Mouse (Mus musculus) forebrain, postnatal 0 days (tissue): Measurements from ENCODE around the gene Zc3h12c. TPM values are rescaled to one million over a fixed set of nuclear protein-coding genes. Genes with fewer than 3 reads are reported as not detected.

Experiments
- ATAC-seq: fragments of 200-750 bp; cut with Nextera tagmentation; 2 replicates; pipeline ENCODE4 v1.8.0; 2017; ENCODE audit warnings: mild to moderate bottlenecking, moderate library complexity
- DNase-seq: peaks from one replicate; pipeline ENCODE4 v3.0.0-alpha.2; 2015
- H3K27ac ChIP-seq: fragments of 300-500 bp; sonication (generic); 2 replicates; pipeline ENCODE4 v1.5.1; 2014; ENCODE audit warnings: low read depth, mild to moderate bottlenecking, antibody characterized with exemption, low read length, moderate library complexity, mixed read lengths
- H3K27me3 ChIP-seq: fragments of 300-500 bp; sonication (generic); 2 replicates; pipeline ENCODE4 v1.6.1; 2014; ENCODE audit warnings: mild to moderate bottlenecking, low read length, mixed read lengths; ENCODE audit not compliant: insufficient read depth
- H3K36me3 ChIP-seq: fragments of 300-500 bp; sonication (generic); 2 replicates; pipeline ENCODE4 v1.6.1; 2014; ENCODE audit warnings: mild to moderate bottlenecking, moderate library complexity; ENCODE audit not compliant: insufficient read depth
- H3K4me1 ChIP-seq: fragments of 300-500 bp; sonication (generic); 2 replicates; pipeline ENCODE4 v1.6.1; 2014; ENCODE audit warnings: antibody characterized with exemption; ENCODE audit not compliant: insufficient read depth
- H3K4me2 ChIP-seq: fragments of 300-500 bp; sonication (generic); 2 replicates; pipeline ENCODE4 v1.6.1; 2014; ENCODE audit warnings: low read depth, mild to moderate bottlenecking, moderate library complexity
- H3K4me3 ChIP-seq: fragments of 300-500 bp; sonication (generic); 2 replicates; pipeline ENCODE4 v1.5.1; 2014; ENCODE audit warnings: low read depth, low read length, mixed read lengths
- H3K9ac ChIP-seq: fragments of 300-500 bp; sonication (generic); 2 replicates; pipeline ENCODE4 v1.6.1; 2014; ENCODE audit warnings: mild to moderate bottlenecking
- H3K9me3 ChIP-seq: fragments of 300-500 bp; sonication (generic); 2 replicates; pipeline ENCODE4 v1.6.1; 2016; ENCODE audit warnings: low read length
- CTCF ChIP-seq: sonication (generic); IDR thresholded peaks from 2 replicates; pipeline ENCODE4 v1.5.1; 2016; ENCODE audit warnings: antibody characterized with exemption, control low read depth, low read depth
- WGBS: fragments of 180-500 bp; shearing (Covaris S2); extraction: QIAGEN DNeasy Blood & Tissue Kit; methylation state at CpG from one replicate; pipeline ENCODE4 v1.1.7; 2014; 5-methylcytosine and 5-hydroxymethylcytosine counted together
- polyA plus RNA-seq: library from polyadenylated mRNA; unstranded; fragments of >200 nt; fragmentation: Nextera tagmentation; extraction: Ambion mirVana; gene quantifications from 2 replicates; pipeline ENCODE4 v1.2.1, GENCODE M21; 2015
- total RNA-seq: library from RNA; depleted of rRNA; stranded (reverse); fragments of >200 nt; gene quantifications from 2 replicates; pipeline ENCODE4 v1.2.3, GENCODE M21; 2014

Zc3h12c gene
- total and polyA plus RNA-seq, 2 experiments from 2014 or later, result 3.2 to 18.5 TPM

DNA sequence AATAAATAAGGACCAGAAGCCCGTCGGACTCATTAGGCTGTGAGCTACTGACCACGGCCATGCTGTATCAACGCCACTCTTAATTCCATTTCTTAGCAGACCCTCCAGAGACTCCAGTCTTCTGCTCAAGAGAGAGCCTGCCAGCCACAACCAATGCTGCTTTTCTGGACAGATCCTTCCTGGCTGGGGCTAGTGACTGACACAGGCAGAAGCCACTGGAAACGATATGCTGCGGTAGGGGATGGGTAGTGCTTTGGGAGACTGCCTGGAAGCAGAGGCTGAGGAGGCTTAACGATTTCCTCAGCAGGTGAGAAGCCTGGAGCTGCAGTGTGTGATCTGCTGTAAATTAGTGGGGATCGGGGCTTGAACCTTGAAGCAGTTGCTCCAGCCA lies 64.2 kb downstream of the Zc3h12c start:
- WGBS, result 74% methylated on average over 8 of the region's 8 CpGs
- no peak for TF ChIP-seq CTCF
- no peaks in the 10 kb centered on the region for H3K9me3 ChIP-seq
- no peak overlapping the region for H3K4me3 ChIP-seq
- no peak overlapping the region for H3K27ac ChIP-seq
- H3K9ac ChIP-seq, result no peak overlapping the region
- H3K4me2 ChIP-seq, result no peak overlapping the region
- H3K36me3 ChIP-seq, result peaks cover 6% of the 10 kb centered on the region; the same call in 1 of the 2 replicates
- ATAC-seq, result no peak
- DNase-seq, result no peak
- H3K4me1 ChIP-seq, result no peaks in the 10 kb centered on the region
- H3K27me3 ChIP-seq, result no peaks in the 10 kb centered on the region

DNA sequence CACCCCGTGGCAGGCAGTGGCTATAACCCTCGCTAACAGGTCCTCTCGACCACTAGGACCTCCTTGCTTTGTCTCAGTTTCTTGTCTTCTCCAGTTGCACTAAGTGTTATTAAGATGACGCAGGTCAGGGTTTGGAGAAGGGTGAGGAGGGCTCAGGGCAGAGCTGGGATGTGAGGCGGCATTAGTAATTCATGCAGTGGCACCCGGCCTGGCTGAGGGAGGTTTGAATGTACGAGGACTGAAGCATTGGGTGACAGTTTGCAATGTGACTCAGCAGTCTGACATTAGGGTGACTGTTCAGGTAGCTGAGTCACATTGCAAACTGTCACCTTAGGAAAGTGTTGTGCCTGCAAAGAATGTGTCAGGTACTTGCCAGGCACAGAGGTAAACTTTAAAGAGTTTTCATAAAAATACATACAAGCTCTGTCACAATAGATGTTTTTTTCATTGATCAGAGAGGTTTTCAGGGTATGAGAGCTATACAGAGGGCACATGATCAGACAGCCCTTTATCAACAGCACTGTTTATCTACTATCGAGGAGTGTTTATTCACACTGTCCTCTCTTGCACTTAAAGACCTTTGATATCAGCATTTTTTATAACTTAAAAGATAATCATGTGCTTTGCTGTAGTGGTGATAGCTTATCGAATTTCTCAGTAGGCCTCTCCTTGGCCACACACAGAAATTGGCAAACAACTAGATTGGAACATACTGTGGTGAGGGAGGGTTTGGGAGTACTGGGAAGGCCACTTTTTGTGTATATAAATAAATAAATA lies 64.7 kb downstream of the Zc3h12c start:
- WGBS, result 78% methylated on average over 9 of the region's 9 CpGs
- no peak for TF ChIP-seq CTCF
- no peak for DNase-seq
- no peaks in the 10 kb centered on the region for H3K27me3 ChIP-seq
- no peak overlapping the region for H3K4me3 ChIP-seq
- H3K36me3 ChIP-seq, result peaks cover 6% of the 10 kb centered on the region; the same call in 1 of the 2 replicates
- H3K4me1 ChIP-seq, result 0 out of 2 replicates have a peak, but pooled peaks cover under 1% of the 10 kb centered on the region
- no peaks in the 10 kb centered on the region for H3K9me3 ChIP-seq
- ATAC-seq, result no peak
- no peak overlapping the region for H3K4me2 ChIP-seq
- H3K27ac ChIP-seq, result no peak overlapping the region
- H3K9ac ChIP-seq, result no peak overlapping the region

DNA sequence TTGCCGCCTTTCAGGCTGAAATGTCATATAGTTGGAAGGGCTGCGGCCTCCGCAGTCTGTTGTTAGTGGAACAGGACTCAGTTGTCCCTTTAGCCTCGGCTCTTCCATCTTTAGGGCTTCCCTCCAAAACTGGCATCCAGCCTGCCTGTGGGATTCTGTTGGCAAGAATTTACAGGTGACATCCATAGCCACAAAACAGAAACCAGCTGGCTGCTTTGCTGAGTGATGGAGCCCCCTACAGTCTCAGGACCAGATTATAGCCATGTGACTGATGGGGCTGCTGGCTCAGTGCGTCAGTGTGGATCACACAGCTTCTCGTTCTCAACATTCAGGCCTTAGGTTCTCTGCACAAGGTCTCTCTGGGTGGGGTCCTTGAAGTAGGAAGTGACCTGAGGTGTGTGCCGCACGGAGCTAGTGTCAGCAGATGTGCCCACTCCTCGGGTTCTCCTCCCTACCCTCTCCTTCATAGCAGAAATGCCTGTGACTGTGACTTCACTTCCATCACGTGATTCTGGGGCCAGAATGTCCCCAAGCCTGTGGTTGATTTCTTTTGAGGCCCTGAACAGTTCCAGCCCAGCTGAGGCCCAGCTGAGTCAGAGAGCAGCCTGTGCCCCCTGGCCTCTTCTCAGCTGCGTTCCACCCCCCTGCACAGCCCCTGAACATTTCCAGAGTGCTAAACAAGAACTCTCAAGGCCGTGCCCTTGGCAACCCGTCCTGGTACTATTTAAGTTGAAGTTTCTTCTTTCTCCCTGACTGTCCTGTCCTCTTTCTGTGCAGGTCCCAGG lies 66.1 kb downstream of the Zc3h12c start:
- no peak overlapping the region for H3K4me3 ChIP-seq
- WGBS, result 63% methylated on average over 13 of the region's 13 CpGs
- peaks cover 6% of the 10 kb centered on the region; the same call in 1 of the 2 replicates for H3K36me3 ChIP-seq
- peak; percentile 39 for TF ChIP-seq CTCF
- no peak overlapping the region for H3K9ac ChIP-seq
- DNase-seq (peak; percentile 39), ATAC-seq (peak; percentile 50)
- H3K27ac ChIP-seq, result no peak overlapping the region
- H3K9me3 ChIP-seq, result no peaks in the 10 kb centered on the region
- H3K4me2 ChIP-seq, result no peak overlapping the region
- H3K27me3 ChIP-seq, result no peaks in the 10 kb centered on the region
- H3K4me1 ChIP-seq, result 0 out of 2 replicates have a peak, but pooled peaks cover 4% of the 10 kb centered on the region

DNA sequence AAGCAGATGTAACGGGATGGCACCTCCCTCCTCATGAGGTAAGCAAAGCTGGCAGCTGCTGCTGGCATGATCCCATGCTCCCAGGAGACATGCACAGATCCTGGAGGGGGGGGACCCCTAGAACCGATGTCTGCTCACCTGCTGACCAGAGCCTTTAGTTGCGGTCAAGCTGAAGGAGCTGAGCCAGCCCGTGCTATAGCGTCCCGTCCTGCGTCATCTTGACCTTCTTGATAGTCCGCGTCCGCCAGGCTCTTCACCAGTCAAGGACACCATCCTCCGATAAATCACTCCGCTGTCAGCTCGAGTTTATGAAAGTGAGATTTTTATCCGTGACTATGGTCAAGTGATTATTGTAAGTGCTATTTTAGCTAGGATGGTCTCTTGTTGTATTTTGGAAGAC lies 67.9 kb downstream of the Zc3h12c start:
- Histone ChIP-seq H3K9me3 (no peaks in the 10 kb centered on the region), H3K27me3 (no peaks in the 10 kb centered on the region), H3K9ac (no peak overlapping the region), H3K27ac (no peak overlapping the region), H3K4me2 (no peak overlapping the region), H3K4me1 (0 out of 2 replicates have a peak, but pooled peaks cover 4% of the 10 kb centered on the region), H3K36me3 (peaks cover 6% of the 10 kb centered on the region; the same call in 1 of the 2 replicates), H3K4me3 (no peak overlapping the region)
- TF ChIP-seq CTCF, result no peak
- ATAC-seq, result no peak
- WGBS, result 92% methylated on average over 14 of the region's 14 CpGs
- DNase-seq, result no peak

DNA sequence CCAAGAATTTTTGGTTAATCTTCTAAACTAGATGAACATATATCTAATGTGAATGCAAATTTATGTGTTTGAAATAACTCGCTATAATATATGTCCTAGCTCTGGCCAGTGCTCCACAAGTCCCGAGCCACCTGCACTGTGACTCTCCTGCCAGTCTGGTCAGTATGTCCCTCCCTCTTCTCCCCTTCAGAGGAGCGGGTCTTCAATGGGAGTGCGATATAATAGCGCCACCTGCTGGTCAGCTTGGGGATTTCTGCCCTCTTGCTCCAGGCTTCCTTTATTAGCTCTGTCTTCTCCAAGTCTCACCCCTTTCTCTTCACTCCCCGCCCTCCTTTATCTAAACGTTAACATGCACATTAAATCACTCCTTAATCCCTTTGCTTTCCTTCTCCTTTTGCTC lies 69.8 kb downstream of the Zc3h12c start:
- WGBS, result 1% methylated on average over 7 of the region's 7 CpGs
- peak; percentile 76 for ATAC-seq

GRCm38 (mm10) chr9:52097386-52097785 lies 71.0 kb downstream of the Zc3h12c start:
- ATAC-seq, result no peak
- TF ChIP-seq CTCF, result no peak
- H3K4me2 ChIP-seq, result no peak overlapping the region
- 11% methylated on average over 1 of the region's 1 CpGs for WGBS
- DNase-seq, result no peak
- no peak overlapping the region for H3K27ac ChIP-seq
- no peak overlapping the region for H3K4me3 ChIP-seq
- 0 out of 2 replicates have a peak, but pooled peaks cover 4% of the 10 kb centered on the region for H3K4me1 ChIP-seq
- no peaks in the 10 kb centered on the region for H3K9me3 ChIP-seq
- H3K27me3 ChIP-seq, result no peaks in the 10 kb centered on the region
- no peak overlapping the region for H3K9ac ChIP-seq
- peaks cover 6% of the 10 kb centered on the region; the same call in 1 of the 2 replicates for H3K36me3 ChIP-seq

More for the DNA sequence above, 69.8 kb downstream of the Zc3h12c start:
- peak; percentile 84 for DNase-seq
- H3K36me3 ChIP-seq, result peaks cover 6% of the 10 kb centered on the region; the same call in 1 of the 2 replicates
- H3K27ac ChIP-seq, result no peak overlapping the region
- H3K9ac ChIP-seq, result no peak overlapping the region
- H3K4me1 ChIP-seq, result 0 out of 2 replicates have a peak, but pooled peaks cover 4% of the 10 kb centered on the region
- no peaks in the 10 kb centered on the region for H3K9me3 ChIP-seq
- peak; percentile 95 for TF ChIP-seq CTCF
- no peak overlapping the region for H3K4me2 ChIP-seq
- no peaks in the 10 kb centered on the region for H3K27me3 ChIP-seq
- no peak overlapping the region for H3K4me3 ChIP-seq
